Mouse (Mus musculus): Measurements from ENCODE around the gene Mgp. TPM values are rescaled to one million over a fixed set of nuclear protein-coding genes. Genes with fewer than 3 reads are reported as not detected.

The Mgp gene
- polyA plus RNA-seq (2012; fragmentation: generic; extraction: Trizol): 472 TPM
- long read RNA-seq, experiment 1, transcript Mgp-201 (4 exons, 617 nt): major isoform, 308 of 340 reads
- long read RNA-seq, experiment 1, partial matches to known transcripts: 17 of 340 reads
- long read RNA-seq, experiment 1, other reads (novel, unspliced or antisense): 15 of 340 reads
- long read RNA-seq, experiment 2, transcript Mgp-201 (4 exons, 617 nt): major isoform, 5 of 6 reads
- long read RNA-seq, experiment 2, partial matches to known transcripts: 0 of 6 reads
- long read RNA-seq, experiment 2, other reads (novel, unspliced or antisense): 1 of 6 reads

DNA sequence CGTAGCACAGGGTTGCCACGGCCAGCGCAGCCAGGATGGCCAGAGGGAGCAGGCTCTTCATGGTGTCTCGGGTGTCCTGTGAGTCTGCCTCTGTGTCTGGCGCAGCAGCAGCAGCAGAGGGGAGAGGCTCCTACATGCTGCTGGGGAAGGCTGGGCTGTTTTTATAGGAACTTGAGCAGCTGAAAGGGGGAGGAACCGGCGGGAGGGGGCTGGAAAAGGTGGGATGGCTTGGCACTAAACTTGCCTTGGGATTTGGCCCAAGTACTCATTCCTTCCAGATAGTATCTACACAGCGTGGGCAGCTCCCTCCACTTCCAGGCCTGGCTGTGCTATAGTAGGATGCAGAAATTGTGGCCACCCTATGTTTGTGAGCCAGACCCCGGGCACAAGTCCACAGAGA, at the start of gene Mgp:
Gene Mgp (minus strand): TSS at position 154 of the 400 bp plus-strand sequence.
- no peaks in the 10 kb centered on the region for H3K79me3 ChIP-seq (ENCODE audit: low read depth)
- H3K79me2 ChIP-seq (ENCODE audit: control insufficient read depth, insufficient read depth): no peaks in the 10 kb centered on the region
- H3ac ChIP-seq (ENCODE audit: control insufficient read depth, insufficient read length, low read depth): peak within 1 kb of the TSS; percentile 9
- H3K36me3 ChIP-seq (ENCODE audit: control insufficient read depth, insufficient read depth): no peaks in the 10 kb centered on the region
- no peaks in the 10 kb centered on the region for H3K27me3 ChIP-seq (ENCODE audit: control insufficient read depth, insufficient read depth, insufficient read length)
- H3K4me3 ChIP-seq (ENCODE audit: insufficient read depth, poor library complexity, severe bottlenecking): no peak within 1 kb of the TSS
- TF ChIP-seq FOSL1 (IDR thresholded peaks at IDR 0.05; ENCODE audit: insufficient read depth, low read length, poor library complexity, severe bottlenecking): no peak

DNA sequence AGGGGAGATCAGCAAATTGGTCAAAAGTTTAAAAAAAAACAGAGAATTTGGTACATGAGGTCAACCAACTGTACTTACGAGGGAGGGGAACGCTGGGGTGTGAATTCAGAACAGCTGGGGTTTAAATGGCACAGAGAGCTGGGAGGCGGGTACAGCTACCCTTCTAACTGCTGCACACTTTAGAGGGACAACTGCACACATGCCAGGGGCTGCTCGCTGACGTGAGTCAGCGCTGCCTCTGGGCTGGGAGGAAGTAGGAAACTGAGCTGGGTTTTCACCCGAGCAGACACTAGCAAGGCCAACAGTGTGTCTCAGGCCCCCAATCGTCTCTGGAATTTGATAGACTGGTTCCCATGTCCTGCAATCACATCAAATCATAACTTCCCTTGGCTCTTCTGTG, 49.4 kb upstream of the Mgp start:
- no peak overlapping the region for H3K4me3 ChIP-seq (ENCODE audit: insufficient read depth, poor library complexity, severe bottlenecking)
- TF ChIP-seq MYOD1 (IDR thresholded peaks at IDR 0.05; ENCODE audit: control insufficient read depth, insufficient read length, low read depth) (peak; percentile 80), CTCF (IDR thresholded peaks at IDR 0.05; ENCODE audit: control insufficient read depth, insufficient read depth, insufficient read length) (no peak), MAX (IDR thresholded peaks at IDR 0.05) (no peak)
- no peaks in the 10 kb centered on the region for H3K27me3 ChIP-seq (ENCODE audit: control insufficient read depth, insufficient read depth, insufficient read length)
- no peak overlapping the region for H3ac ChIP-seq (ENCODE audit: control insufficient read depth, insufficient read length, low read depth)
- H3K79me2 ChIP-seq (ENCODE audit: control insufficient read depth, insufficient read depth): no peaks in the 10 kb centered on the region
- no peaks in the 10 kb centered on the region for H3K79me3 ChIP-seq (ENCODE audit: low read depth)
- H3K36me3 ChIP-seq (ENCODE audit: control insufficient read depth, insufficient read depth): no peaks in the 10 kb centered on the region

DNA sequence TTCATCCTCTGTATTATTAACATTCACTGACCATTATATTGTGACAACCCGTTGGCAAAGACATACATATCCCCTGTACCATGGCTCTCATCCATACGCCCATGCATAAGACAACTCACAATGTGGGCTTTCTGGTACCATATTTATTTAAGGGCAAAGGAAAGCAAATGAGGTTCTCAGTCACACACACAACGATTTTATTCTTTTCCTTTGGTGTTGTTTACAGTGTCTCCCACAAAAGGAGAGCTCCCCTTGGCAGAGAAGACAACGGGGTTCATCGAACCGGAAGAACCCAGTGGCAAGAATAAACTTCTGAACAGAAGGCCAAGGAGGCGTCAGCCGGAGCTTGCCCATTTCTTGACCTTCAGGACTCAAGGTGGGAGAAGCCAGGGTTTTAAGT, 47.9 kb upstream of the Mgp start, which contains the start of gene Pde6h:
Gene Pde6h (plus strand): TSS at position 301 of the 400 bp plus-strand sequence.
- Histone ChIP-seq H3ac (ENCODE audit: control insufficient read depth, insufficient read length, low read depth) (no peak within 1 kb of the TSS), H3K27me3 (ENCODE audit: control insufficient read depth, insufficient read depth, insufficient read length) (no peaks in the 10 kb centered on the region), H3K36me3 (ENCODE audit: control insufficient read depth, insufficient read depth) (no peaks in the 10 kb centered on the region), H3K4me3 (ENCODE audit: insufficient read depth, poor library complexity, severe bottlenecking) (no peak within 1 kb of the TSS), H3K79me3 (ENCODE audit: low read depth) (no peaks in the 10 kb centered on the region), H3K79me2 (ENCODE audit: control insufficient read depth, insufficient read depth) (no peaks in the 10 kb centered on the region)
- TF ChIP-seq USF1 (IDR thresholded peaks at IDR 0.05; ENCODE audit: low read depth): no peak
- TF ChIP-seq FOSL1 (IDR thresholded peaks at IDR 0.05; ENCODE audit: insufficient read depth, low read length, poor library complexity, severe bottlenecking): no peak
- no peak for TF ChIP-seq CTCF (IDR thresholded peaks at IDR 0.05; ENCODE audit: control insufficient read depth, insufficient read depth, insufficient read length)
- TF ChIP-seq MYOD1 (IDR thresholded peaks at IDR 0.05; ENCODE audit: control insufficient read depth, insufficient read length, low read depth): no peak

DNA sequence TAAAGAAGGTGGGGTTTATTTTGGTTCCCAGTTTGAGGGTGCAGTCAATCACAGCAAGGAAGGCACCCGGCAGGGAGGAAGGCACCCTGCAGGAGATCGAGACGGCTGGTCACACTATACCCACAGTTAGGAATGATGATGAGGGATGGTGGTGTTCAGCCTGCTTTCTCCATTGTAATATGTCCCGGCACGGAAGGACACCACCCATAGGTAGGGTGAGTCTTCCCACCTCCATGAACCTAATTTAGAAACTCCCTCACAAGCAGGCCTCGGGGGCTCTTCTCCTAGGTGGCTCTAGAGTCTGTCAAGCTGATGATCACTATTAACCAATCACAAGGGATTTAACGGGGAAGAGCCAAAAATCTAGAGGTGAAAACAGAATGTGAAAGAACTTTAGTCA, 47.2 kb upstream of the Mgp start:
- H3K36me3 ChIP-seq (ENCODE audit: control insufficient read depth, insufficient read depth): no peaks in the 10 kb centered on the region
- no peak overlapping the region for H3K4me3 ChIP-seq (ENCODE audit: insufficient read depth, poor library complexity, severe bottlenecking)
- TF ChIP-seq USF1 (IDR thresholded peaks at IDR 0.05; ENCODE audit: low read depth) (no peak), CEBPB (IDR thresholded peaks at IDR 0.05; ENCODE audit: low read depth) (no peak), MYOG (IDR thresholded peaks at IDR 0.05; ENCODE audit: control insufficient read depth, extremely low read depth, insufficient read length) (no peak), CTCF (IDR thresholded peaks at IDR 0.05; ENCODE audit: control insufficient read depth, insufficient read depth, insufficient read length) (no peak), MYOD1 (IDR thresholded peaks at IDR 0.05; ENCODE audit: control insufficient read depth, insufficient read length, low read depth) (no peak)
- no peaks in the 10 kb centered on the region for H3K79me3 ChIP-seq (ENCODE audit: low read depth)
- no peaks in the 10 kb centered on the region for H3K27me3 ChIP-seq (ENCODE audit: control insufficient read depth, insufficient read depth, insufficient read length)
- no peak overlapping the region for H3ac ChIP-seq (ENCODE audit: control insufficient read depth, insufficient read length, low read depth)
- H3K79me2 ChIP-seq (ENCODE audit: control insufficient read depth, insufficient read depth): no peaks in the 10 kb centered on the region

DNA sequence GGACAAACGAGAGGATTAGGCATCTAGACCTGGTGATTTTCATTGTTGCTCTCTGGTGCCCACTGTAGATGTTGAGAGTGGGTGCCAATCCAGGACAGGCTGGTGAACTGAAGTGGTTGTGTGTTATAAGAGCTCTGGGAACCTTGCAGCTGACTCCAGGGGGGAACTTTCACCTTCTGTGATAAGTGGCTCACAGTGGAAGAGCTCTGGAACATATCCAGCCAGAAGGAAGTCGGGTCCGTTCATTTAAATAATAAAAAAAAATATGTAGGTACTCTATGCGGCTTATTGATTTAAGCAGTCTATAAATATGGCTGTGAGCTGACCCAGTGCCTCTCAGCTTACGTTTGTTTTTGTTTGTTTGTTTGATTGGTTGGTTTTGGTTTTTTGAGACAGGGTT, 46.5 kb upstream of the Mgp start, which contains the start of gene Erp27:
Gene Erp27 (minus strand): TSS at position 101 of the 400 bp plus-strand sequence.
- Histone ChIP-seq H3K27me3 (ENCODE audit: control insufficient read depth, insufficient read depth, insufficient read length) (no peaks in the 10 kb centered on the region), H3K79me2 (ENCODE audit: control insufficient read depth, insufficient read depth) (no peaks in the 10 kb centered on the region), H3K79me3 (ENCODE audit: low read depth) (no peaks in the 10 kb centered on the region), H3K36me3 (ENCODE audit: control insufficient read depth, insufficient read depth) (no peaks in the 10 kb centered on the region), H3K4me3 (ENCODE audit: insufficient read depth, poor library complexity, severe bottlenecking) (no peak within 1 kb of the TSS), H3ac (ENCODE audit: control insufficient read depth, insufficient read length, low read depth) (no peak within 1 kb of the TSS)
- TF ChIP-seq CTCF (IDR thresholded peaks at IDR 0.05; ENCODE audit: control insufficient read depth, insufficient read depth, insufficient read length): no peak
- no peak for TF ChIP-seq MYOG (IDR thresholded peaks at IDR 0.05; ENCODE audit: control insufficient read depth, extremely low read depth, insufficient read length)
- TF ChIP-seq USF1 (IDR thresholded peaks at IDR 0.05; ENCODE audit: low read depth): no peak
- TF ChIP-seq CEBPB (IDR thresholded peaks at IDR 0.05; ENCODE audit: low read depth): no peak
- no peak for TF ChIP-seq MAX (IDR thresholded peaks at IDR 0.05)
- no peak for TF ChIP-seq MYOD1 (IDR thresholded peaks at IDR 0.05; ENCODE audit: control insufficient read depth, insufficient read length, low read depth)
- TF ChIP-seq FOSL1 (IDR thresholded peaks at IDR 0.05; ENCODE audit: insufficient read depth, low read length, poor library complexity, severe bottlenecking): no peak

DNA sequence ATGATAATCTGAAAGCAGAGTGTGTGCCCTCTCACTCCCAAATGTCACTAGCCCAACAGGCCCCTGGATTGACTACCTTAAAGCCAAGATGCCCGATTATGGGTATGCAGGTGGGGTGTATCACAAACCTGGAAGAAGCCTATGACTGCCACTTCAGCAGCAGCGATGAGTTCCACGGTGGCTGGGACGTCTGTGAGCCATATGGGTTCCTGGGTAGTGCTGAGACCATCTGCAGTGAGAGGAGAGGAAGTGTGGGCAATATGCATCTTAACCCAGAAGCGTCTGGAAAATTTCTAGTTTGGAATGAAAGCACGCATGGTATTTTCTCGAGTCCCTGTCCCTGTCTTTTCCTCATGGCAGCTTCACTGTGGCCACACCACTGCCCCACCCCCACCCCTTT, 46.0 kb upstream of the Mgp start:
- no peaks in the 10 kb centered on the region for H3K36me3 ChIP-seq (ENCODE audit: control insufficient read depth, insufficient read depth)
- H3K79me3 ChIP-seq (ENCODE audit: low read depth): no peaks in the 10 kb centered on the region
- H3K4me3 ChIP-seq (ENCODE audit: insufficient read depth, poor library complexity, severe bottlenecking): no peak overlapping the region
- TF ChIP-seq USF1 (IDR thresholded peaks at IDR 0.05; ENCODE audit: low read depth): no peak
- no peak for TF ChIP-seq CEBPB (IDR thresholded peaks at IDR 0.05; ENCODE audit: low read depth)
- no peak for TF ChIP-seq FOSL1 (IDR thresholded peaks at IDR 0.05; ENCODE audit: insufficient read depth, low read length, poor library complexity, severe bottlenecking)
- no peak for TF ChIP-seq MYOG (IDR thresholded peaks at IDR 0.05; ENCODE audit: control insufficient read depth, extremely low read depth, insufficient read length)
- no peak for TF ChIP-seq CTCF (IDR thresholded peaks at IDR 0.05; ENCODE audit: control insufficient read depth, insufficient read depth, insufficient read length)
- no peak for TF ChIP-seq MYOD1 (IDR thresholded peaks at IDR 0.05; ENCODE audit: control insufficient read depth, insufficient read length, low read depth)
- no peak for TF ChIP-seq MAX (IDR thresholded peaks at IDR 0.05)
- no peak overlapping the region for H3ac ChIP-seq (ENCODE audit: control insufficient read depth, insufficient read length, low read depth)
- H3K79me2 ChIP-seq (ENCODE audit: control insufficient read depth, insufficient read depth): no peaks in the 10 kb centered on the region
- no peaks in the 10 kb centered on the region for H3K27me3 ChIP-seq (ENCODE audit: control insufficient read depth, insufficient read depth, insufficient read length)
